Mouse (Mus musculus) frontal cortex, adult (tissue): Measurements from ENCODE around the gene March10.
A peak's percentile ranks its signal among the peaks of the same experiment; 100 is the strongest.

Source experiments
- ATAC-seq: cut with Nextera tagmentation; 2 replicates; pipeline ENCODE4 v1.9.2; 2017; ENCODE audit warnings: mild to moderate bottlenecking, moderate library complexity, mixed read lengths; ENCODE audit not compliant: low TSS enrichment

Gene March10

DNA sequence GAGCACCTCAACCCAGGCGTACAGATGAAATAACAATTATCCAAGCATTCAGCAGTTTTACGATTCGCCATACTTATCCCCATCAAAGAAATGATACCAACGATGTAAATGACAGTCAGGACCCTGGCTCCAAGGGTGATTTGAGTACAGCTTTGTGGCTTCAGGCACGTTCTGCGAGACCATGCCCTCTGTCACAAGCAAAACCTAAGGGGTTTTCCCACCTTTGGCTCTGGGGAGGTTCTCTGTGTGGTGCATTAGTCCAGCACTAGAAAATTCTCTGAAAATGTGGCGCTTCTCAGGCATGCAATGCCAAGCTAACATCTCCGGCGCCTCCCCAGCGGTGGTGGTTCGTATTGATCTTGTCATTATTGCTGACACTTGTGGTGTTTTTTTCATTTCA lies 47.1 kb downstream of the March10 start:
- ATAC-seq, result no peak

GRCm38 (mm10) chr11:105407846-105408441 lies 48.6 kb downstream of the March10 start:
- no peak for ATAC-seq

- peak; percentile 77 for ATAC-seq
These were observed 54.2 kb downstream of the March10 start for GRCm38 (mm10) chr11:105402355-105402754.

- ATAC-seq, result peak; percentile 75
These were observed 66.2 kb downstream of the March10 start for GRCm38 (mm10) chr11:105390290-105390689.

- ATAC-seq, result peak; percentile 89
These were observed 67.9 kb downstream of the March10 start for GRCm38 (mm10) chr11:105388636-105389035.

DNA sequence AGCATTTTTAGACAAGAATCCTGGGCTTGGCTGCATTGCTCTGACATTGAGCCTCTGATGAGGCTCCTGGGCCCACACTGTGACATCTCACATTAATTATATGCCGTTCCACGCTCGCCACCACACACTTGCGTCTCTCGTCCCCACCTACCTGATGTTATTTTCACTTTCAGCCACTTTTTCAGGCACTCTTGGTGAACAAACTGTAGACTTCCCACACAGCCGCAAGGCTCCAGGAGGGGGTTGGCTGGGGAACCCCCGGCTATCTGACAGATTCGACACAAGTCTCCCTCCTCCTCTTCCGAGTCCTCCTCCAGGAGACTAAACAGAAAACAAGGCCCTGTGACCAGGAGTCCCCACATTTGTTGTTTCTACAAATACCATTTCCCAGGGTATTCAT lies 71.3 kb downstream of the March10 start:
- peak; percentile 72 for ATAC-seq

DNA sequence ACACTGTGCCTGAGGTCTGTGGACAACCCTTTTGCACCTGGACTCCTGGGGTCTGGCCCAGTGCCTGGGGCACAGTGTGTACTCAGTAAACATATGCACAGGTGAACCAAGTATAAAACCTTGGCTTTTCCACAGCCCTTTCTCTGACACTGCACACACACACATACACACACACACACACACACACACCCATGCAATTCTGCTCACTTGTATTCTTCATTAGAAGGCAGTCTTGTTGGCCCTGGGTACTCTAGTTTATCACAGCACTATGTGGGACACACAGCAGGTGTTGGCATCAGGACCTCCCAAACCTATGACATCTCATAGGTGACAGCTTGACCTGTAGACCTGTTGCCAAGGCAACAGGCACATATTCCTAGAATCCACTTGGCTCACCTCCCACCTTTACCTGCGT lies 80.7 kb downstream of the March10 start:
- no peak for ATAC-seq

DNA sequence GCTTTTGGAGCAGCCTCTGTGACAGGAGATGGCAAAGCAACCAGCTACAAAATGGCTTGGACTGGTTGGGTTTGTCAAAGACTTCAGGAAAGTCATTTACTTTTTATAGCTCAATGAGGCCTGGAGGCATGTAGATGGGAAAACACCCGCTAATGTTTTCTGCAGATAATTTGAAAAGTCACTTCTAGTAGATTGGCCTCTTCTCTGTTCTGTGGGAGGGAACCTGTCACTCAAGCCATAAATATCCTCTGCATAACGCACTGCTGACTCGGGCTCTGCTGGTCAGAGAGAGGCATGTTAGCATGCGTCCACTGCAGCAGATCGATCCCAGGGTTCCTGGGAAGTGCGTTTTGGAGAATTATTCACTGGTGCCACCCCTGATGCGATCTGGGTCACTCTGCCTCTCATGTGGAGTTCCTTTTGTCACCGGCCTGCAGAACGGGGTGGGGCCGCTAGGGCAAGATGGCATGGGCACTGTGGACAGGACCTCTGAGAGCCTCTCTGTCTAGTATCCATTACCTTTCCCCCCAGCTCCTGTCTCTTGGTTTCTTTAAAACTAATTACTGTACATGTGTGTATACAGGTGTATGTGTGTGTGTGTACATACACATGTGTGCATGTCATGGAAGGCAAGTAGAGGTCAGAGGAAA lies 81.9 kb downstream of the March10 start:
- no peak for ATAC-seq

DNA sequence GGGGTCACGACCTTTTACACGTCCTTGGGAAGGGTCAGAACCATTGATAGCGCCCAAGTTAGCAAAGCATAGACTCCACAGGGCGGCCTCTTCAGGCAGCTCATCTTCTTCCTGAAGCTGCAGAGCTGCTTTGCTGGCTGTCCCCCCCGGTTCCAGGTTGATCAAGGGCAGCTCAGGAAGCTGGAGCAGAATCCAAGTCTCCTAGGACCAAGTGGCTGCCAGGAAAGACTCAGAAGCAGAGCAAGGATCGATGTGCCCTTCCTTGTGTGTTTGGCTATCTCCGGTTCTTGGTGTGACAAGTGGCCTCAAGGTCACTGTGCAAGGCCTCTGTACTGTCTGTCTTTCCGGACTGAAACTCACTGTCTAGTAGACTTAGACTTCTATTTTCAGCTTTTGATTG lies 82.7 kb downstream of the March10 start:
- no peak for ATAC-seq

GRCm38 (mm10) chr11:105371818-105372217 lies 84.7 kb downstream of the March10 start:
- no peak for ATAC-seq

GRCm38 (mm10) chr11:105369526-105370386 lies 86.8 kb downstream of the March10 start:
- peak; percentile 69; the same call in 1 of the 2 replicates for ATAC-seq

DNA sequence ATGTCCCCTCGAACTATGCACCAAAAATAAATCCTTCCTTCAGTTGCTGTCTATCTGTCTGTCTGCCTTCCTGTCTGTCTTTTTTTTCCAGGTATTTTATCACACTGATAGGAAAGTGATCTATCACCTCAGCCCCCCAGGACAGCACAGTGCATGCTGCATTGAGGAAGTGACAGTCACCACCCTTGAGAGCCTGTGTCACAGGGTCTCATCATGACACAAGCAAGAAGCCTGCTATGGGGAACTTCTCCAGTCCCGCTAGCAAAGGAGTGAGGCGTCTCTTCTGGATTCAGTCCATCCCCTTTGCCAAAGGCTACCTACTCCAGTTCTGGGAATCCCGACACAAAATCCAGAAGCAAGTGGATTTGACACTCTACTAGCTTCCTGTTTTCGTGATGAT lies 87.7 kb downstream of the March10 start:
- ATAC-seq, result no peak

GRCm38 (mm10) chr11:105367163-105367562 lies 89.4 kb downstream of the March10 start:
- no peak for ATAC-seq

DNA sequence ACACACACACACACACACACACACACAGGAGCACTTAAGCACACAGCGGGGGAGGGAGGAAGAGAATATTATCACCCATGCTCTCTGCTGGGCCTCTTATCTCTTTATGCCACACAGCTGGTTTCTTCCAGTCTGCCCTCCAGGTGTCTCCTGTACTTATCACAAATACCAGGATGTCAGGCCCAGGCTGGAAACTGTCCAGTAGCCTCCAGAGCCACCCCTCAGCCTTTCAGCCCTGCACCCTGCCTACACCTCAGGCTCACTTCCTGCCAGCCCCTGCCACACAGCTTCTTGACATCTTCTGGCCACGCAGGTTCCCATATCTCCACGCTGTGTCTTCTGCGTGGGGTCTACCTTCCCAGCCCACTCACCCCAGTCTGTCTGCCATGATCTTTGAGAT lies 90.5 kb downstream of the March10 start:
- ATAC-seq, result no peak

- ATAC-seq, result no peak
These were observed 90.9 kb downstream of the March10 start for GRCm38 (mm10) chr11:105365611-105366010.

GRCm38 (mm10) chr11:105364386-105365065 lies 92.0 kb downstream of the March10 start:
- ATAC-seq, result no peak

DNA sequence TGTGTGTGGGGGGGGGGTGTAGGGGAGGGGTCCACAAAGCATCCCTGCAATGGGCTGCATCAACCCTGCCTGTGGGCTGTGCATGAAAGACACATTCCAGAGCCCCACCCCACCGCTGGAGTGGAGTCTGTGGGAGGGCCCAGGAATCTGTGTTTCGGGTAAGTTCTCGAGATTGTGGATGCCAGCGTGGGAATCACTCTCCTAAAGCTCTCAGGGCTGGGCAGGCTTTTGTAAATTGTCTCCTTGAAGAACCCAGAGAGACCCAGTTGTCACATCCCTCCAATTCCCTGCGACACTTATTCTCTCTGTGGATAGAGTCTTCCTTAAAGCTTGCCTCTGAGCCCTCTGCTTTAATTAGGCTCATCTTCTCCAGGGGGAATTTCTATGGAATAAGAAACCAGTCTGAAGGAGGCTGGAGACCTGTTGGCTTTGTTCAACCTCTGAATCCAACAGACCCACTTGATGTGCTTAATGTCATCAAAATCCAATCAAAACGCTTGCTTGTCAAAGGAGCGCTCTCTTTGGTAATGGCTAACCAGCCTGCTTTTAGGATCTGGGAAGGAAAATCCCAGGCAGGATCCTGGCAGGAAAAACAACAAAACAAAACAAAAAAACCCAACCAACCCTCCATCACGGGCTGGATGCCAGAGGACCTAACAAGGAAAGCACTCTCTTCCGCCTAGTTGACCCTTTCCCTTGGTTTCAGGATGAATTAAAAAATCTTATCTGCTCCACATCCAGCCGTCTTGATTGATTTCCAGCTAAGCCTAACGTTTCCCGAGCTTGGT lies 92.7 kb downstream of the March10 start:
- peak; percentile 80 for ATAC-seq

- ATAC-seq, result peak; percentile 76
These were observed 93.5 kb downstream of the March10 start for GRCm38 (mm10) chr11:105362946-105363597.

- ATAC-seq, result no peak
These were observed 94.3 kb downstream of the March10 start for GRCm38 (mm10) chr11:105362041-105362765.

DNA sequence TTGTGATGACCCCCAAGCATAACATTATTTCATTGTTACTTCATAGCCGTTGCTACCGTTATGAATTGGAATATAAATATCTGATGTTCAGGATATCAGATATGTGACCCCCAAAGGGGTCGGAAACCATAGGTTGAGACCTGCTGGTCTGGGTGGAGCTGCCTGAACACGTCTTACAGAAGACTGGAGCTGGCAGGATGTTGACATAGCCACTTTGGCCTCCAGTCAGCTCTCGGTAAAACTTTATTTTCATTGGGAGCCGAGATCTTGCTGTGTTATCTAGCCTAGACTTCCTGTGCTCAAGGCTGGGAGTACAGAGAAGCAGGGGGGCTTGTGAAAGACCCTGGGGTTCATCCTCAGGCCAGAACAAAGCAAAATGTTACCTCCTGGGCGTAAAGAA lies 100.2 kb downstream of the March10 start:
- ATAC-seq, result no peak
